Mouse (Mus musculus) cerebellum, postnatal 25 days (tissue): ENCODE data around the gene Arf4.
"Not testable (repeated sequence)": the region's sequence is repeated elsewhere in the genome, so short reads cannot be mapped to it uniquely, and the experiment has no call there.

Experiments
- DNase-seq, 2 experiments: peaks; one replicate each; pipeline ENCODE4 v3.0.0; 2021; ENCODE audit warnings: mixed read lengths in 2 of 2

Gene Arf4

GRCm38 (mm10) chr14:26663851-26664250 lies 26.0 kb downstream of the Arf4 start:
- no peak for DNase-seq

- DNase-seq = no peak
Observed at GRCm38 (mm10) chr14:26667991-26668370, 30.1 kb downstream of the Arf4 start.

GRCm38 (mm10) chr14:26668371-26669291 lies 30.8 kb downstream of the Arf4 start:
- peak in 1 of 2 experiments; percentile 53 for DNase-seq

- DNase-seq = peak; percentile 90 to 92
Observed at GRCm38 (mm10) chr14:26669292-26670073, 31.6 kb downstream of the Arf4 start, which contains the start of gene Pde12. TSS of gene Pde12 (minus strand) at chr14:26669883.

GRCm38 (mm10) chr14:26670964-26671363 lies 33.1 kb downstream of the Arf4 start:
- no peak for DNase-seq

GRCm38 (mm10) chr14:26671870-26672615 lies 34.2 kb downstream of the Arf4 start:
- DNase-seq = not testable (repeated sequence)

GRCm38 (mm10) chr14:26674476-26675169 lies 36.7 kb downstream of the Arf4 start:
- not testable (repeated sequence) for DNase-seq

GRCm38 (mm10) chr14:26675371-26675770 lies 37.5 kb downstream of the Arf4 start:
- peak in 1 of 2 experiments; percentile 36 for DNase-seq

- no peak for DNase-seq
Observed at GRCm38 (mm10) chr14:26675791-26676190, 37.9 kb downstream of the Arf4 start.

GRCm38 (mm10) chr14:26690727-26691126 lies 52.9 kb downstream of the Arf4 start:
- no peak for DNase-seq

- no peak for DNase-seq
Observed at GRCm38 (mm10) chr14:26691363-26691762, 53.5 kb downstream of the Arf4 start.

- no peak for DNase-seq
Observed at GRCm38 (mm10) chr14:26692974-26693373, 55.1 kb downstream of the Arf4 start, which contains the start of gene Dnah12. TSS of gene Dnah12 (plus strand) at chr14:26693274.

GRCm38 (mm10) chr14:26697912-26698311 lies 60.0 kb downstream of the Arf4 start:
- no peak for DNase-seq

GRCm38 (mm10) chr14:26705246-26705645 lies 67.4 kb downstream of the Arf4 start:
- DNase-seq = not testable (repeated sequence)
